Mouse (Mus musculus) liver, embryonic 16.5 days (tissue): Measurements from ENCODE around the gene Socs5. TPM values are rescaled to one million over a fixed set of nuclear protein-coding genes. Genes with fewer than 3 reads are reported as not detected.

Experiments used
- ATAC-seq: fragments of 200-750 bp; cut with Nextera tagmentation; 2 replicates; pipeline ENCODE4 v1.8.0; 2017; ENCODE audit warnings: low read depth, mild to moderate bottlenecking, moderate number of reproducible peaks, moderate library complexity
- H3K27ac ChIP-seq: fragments of 300-500 bp; sonication (generic); 2 replicates; pipeline ENCODE4 v1.5.1; 2014; ENCODE audit warnings: mild to moderate bottlenecking, low read length
- H3K27me3 ChIP-seq: fragments of 300-500 bp; sonication (generic); 2 replicates; pipeline ENCODE4 v1.6.1; 2014; ENCODE audit warnings: low read depth, low read length, mixed read lengths; ENCODE audit not compliant: control insufficient read depth, insufficient read depth
- H3K36me3 ChIP-seq: fragments of 300-500 bp; sonication (generic); 2 replicates; pipeline ENCODE4 v1.6.1; 2014; ENCODE audit warnings: mild to moderate bottlenecking; ENCODE audit not compliant: control insufficient read depth, insufficient read depth
- H3K4me1 ChIP-seq: fragments of 300-500 bp; sonication (generic); 2 replicates; pipeline ENCODE4 v1.6.1; 2014; ENCODE audit warnings: low read depth, low read length, mixed read lengths; ENCODE audit not compliant: control insufficient read depth
- H3K4me2 ChIP-seq: fragments of 300-500 bp; sonication (generic); 2 replicates; pipeline ENCODE4 v1.6.1; 2014; ENCODE audit warnings: low read depth, low read length, mixed read lengths
- H3K4me3 ChIP-seq: fragments of 300-500 bp; sonication (generic); 2 replicates; pipeline ENCODE4 v1.5.1; 2014; ENCODE audit warnings: low read depth, mild to moderate bottlenecking, low read length
- H3K9ac ChIP-seq: fragments of 300-500 bp; sonication (generic); 2 replicates; pipeline ENCODE4 v1.6.1; 2014; ENCODE audit warnings: low read depth, low read length
- H3K9me3 ChIP-seq: fragments of 300-500 bp; sonication (generic); replicated peaks from 2 replicates; pipeline ENCODE4 v1.6.1; 2016; ENCODE audit warnings: low read length; ENCODE audit not compliant: control insufficient read depth
- WGBS: fragments of 180-500 bp; shearing (Covaris S2); extraction: QIAGEN DNeasy Blood & Tissue Kit; methylation state at CpG from one replicate; pipeline ENCODE4 v1.1.7; 2014; ENCODE audit not compliant: insufficient replicate concordance; 5-methylcytosine and 5-hydroxymethylcytosine counted together
- polyA plus RNA-seq: library from polyadenylated mRNA; unstranded; fragments of >200 nt; fragmentation: Nextera tagmentation; extraction: Ambion mirVana; gene quantifications from 2 replicates; pipeline ENCODE4 v1.2.1, GENCODE M21; 2015

Socs5 gene
- polyA plus RNA-seq, 1 experiment from 2014 or later = 1.9 TPM

DNA sequence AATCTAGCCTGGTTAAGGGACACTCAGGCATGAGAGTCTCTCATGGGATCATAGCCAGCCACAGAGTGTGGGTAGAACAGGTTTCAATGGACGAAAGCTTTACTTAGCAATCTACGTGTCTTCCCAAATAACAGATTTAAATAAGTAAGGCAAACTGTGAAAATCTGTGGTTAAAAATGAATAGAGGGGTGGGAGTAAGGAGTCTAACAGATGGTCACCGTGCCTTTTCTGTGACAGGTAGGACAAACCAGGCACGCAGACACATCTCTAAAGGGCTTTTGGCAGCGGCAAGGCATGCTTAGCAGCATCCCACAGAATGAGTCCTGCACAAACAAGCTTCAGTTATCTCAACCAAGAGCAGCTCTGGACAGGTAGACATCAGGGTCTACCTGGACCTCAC is 59.9 kb downstream of the Socs5 start:
- Histone ChIP-seq H3K27me3 (no peaks in the 10 kb centered on the region), H3K4me3 (no peak overlapping the region), H3K9ac (no peak overlapping the region), H3K36me3 (no peaks in the 10 kb centered on the region), H3K4me1 (no peaks in the 10 kb centered on the region), H3K4me2 (no peak overlapping the region), H3K27ac (no peak overlapping the region), H3K9me3 (no peaks in the 10 kb centered on the region)
- WGBS = 80% methylated on average over 5 of the region's 5 CpGs
- no peak for ATAC-seq

DNA sequence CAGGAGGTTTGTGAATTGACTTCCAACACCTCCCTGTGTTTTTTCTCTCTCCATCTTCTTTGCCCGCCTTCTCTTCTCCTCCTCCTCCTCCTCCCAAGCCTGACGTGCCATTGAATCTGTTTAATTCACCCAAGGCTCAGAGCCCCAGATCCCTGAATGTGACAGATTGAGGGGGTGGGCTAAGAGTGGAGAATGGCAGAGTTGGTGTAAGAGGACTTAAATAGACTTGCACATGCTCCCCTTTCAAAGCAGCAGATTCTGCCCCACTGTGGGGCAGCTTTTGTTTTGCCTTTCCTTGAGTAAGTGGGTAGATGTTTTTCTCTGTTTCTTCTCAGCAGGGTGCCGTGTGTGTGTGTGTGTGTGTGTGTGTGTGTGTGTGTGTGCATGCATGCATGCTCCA is 61.6 kb downstream of the Socs5 start:
- Histone ChIP-seq H3K4me2 (no peak overlapping the region), H3K4me1 (no peaks in the 10 kb centered on the region), H3K36me3 (no peaks in the 10 kb centered on the region), H3K4me3 (no peak overlapping the region), H3K9ac (no peak overlapping the region), H3K9me3 (no peaks in the 10 kb centered on the region), H3K27ac (no peak overlapping the region), H3K27me3 (no peaks in the 10 kb centered on the region)
- WGBS = 43% methylated on average over 3 of the region's 3 CpGs
- ATAC-seq = no peak

DNA sequence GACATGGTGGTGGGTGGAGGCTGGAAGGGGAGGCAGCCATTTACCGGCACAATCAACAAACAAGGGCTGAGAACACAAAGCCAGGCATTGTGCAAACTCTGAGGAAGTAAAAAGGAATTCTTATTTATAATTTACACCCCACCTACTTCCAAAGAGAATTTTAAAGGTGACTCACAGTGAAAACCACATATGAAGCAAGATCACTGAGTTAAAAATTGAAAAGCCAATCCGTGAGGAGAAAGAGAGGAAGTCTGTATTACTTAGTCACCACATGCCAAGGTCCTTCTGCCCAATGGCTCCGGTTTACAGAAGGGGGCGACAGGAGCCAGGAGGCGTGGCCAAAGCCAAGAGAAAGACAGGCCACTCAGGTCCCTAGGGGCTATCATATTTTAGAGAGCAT is 62.9 kb downstream of the Socs5 start:
- H3K27ac ChIP-seq = no peak overlapping the region
- H3K4me3 ChIP-seq = no peak overlapping the region
- H3K27me3 ChIP-seq = no peaks in the 10 kb centered on the region
- H3K4me1 ChIP-seq = no peaks in the 10 kb centered on the region
- H3K9me3 ChIP-seq = no peaks in the 10 kb centered on the region
- no peak overlapping the region for H3K4me2 ChIP-seq
- whole genome bisulfite sequencing = 18% methylated on average over 5 of the region's 5 CpGs
- ATAC-seq = no peak
- H3K36me3 ChIP-seq = no peaks in the 10 kb centered on the region
- H3K9ac ChIP-seq = no peak overlapping the region

DNA sequence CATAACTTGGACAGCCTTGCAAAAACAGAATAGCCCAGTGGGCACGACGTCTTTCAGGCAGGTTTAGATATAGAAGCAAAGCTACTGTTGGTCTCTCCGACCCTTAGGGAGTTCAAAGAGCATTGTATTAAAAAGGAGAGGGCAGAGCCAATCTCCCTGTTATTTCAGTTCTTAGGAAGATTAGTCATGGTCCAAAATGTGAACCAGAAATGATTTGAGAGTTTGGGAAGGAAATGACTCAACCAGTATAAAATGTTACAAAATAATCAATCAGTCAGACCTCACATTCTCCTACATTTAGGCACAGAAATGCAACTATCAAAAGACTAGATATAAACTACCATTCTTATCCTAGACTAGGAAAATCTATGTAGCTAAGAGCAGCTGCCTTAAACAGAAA is 64.6 kb downstream of the Socs5 start:
- Histone ChIP-seq H3K36me3 (no peaks in the 10 kb centered on the region), H3K4me3 (no peak overlapping the region), H3K4me1 (no peaks in the 10 kb centered on the region), H3K9me3 (no peaks in the 10 kb centered on the region), H3K9ac (no peak overlapping the region), H3K27me3 (no peaks in the 10 kb centered on the region), H3K4me2 (no peak overlapping the region), H3K27ac (no peak overlapping the region)
- ATAC-seq = no peak
- WGBS = 47% methylated on average over 3 of the region's 3 CpGs

DNA sequence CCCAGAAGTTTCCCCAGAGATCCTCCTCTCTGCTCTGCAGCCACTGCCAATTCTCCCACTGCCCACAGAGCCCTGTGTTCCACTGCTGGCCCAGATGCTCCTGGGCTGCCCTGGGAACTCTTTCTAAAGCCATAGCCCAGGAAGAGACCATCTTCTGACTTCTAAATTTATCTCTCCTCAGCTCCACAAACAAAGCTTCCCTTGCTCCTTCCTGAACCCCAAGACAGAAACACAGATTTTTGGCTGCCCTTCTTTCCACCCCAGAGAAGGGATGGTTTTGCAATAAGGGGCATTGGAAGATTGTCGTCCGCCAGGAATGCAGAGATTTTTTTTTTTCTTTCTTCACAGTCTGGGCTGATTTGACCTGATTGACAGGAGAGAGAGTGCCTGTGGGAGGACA is 66.5 kb downstream of the Socs5 start:
- 74% methylated on average over 2 of the region's 2 CpGs for WGBS
- no peaks in the 10 kb centered on the region for H3K36me3 ChIP-seq
- no peak overlapping the region for H3K27ac ChIP-seq
- no peak for ATAC-seq
- H3K4me1 ChIP-seq = no peaks in the 10 kb centered on the region
- H3K4me3 ChIP-seq = no peak overlapping the region
- H3K9me3 ChIP-seq = no peaks in the 10 kb centered on the region
- H3K4me2 ChIP-seq = no peak overlapping the region
- no peak overlapping the region for H3K9ac ChIP-seq
- H3K27me3 ChIP-seq = no peaks in the 10 kb centered on the region

DNA sequence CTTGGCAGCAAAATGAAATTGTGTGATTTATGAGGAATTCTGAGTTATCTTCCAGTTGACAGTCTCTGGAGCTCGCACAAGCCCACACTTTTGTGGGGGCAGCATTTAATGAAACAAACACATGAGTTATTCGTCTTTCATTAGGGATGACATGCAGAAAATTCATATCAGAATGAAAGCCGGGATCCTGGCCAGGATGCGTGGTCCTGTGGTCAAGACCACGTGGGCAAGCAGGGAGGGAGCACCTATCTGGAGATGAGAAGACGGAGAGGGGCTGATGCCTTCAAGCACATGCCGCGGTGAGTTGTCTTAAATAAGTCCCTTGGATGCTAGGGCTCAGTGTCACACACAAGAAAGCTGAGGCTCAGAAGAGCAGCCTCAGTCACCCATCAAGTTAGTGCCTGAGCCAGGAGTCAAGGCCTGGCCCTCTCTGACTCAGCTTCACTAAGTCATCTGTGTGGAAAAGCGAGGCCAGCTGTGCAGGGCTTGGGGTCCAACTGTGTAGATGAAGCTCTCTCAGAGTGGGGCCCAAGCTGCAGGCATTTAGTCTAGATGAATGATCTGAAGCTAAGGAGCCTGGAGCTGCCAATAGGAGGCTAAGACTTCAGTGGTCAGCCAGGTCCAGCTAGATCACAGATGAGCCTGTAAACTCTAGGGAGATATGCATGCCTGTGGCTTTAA is 67.3 kb downstream of the Socs5 start:
- no peak for ATAC-seq
- Histone ChIP-seq H3K36me3 (no peaks in the 10 kb centered on the region), H3K9ac (no peak overlapping the region), H3K4me3 (no peak overlapping the region), H3K27me3 (no peaks in the 10 kb centered on the region), H3K4me2 (no peak overlapping the region), H3K27ac (no peak overlapping the region), H3K9me3 (no peaks in the 10 kb centered on the region), H3K4me1 (no peaks in the 10 kb centered on the region)
- WGBS = 59% methylated on average over 9 of the region's 9 CpGs

DNA sequence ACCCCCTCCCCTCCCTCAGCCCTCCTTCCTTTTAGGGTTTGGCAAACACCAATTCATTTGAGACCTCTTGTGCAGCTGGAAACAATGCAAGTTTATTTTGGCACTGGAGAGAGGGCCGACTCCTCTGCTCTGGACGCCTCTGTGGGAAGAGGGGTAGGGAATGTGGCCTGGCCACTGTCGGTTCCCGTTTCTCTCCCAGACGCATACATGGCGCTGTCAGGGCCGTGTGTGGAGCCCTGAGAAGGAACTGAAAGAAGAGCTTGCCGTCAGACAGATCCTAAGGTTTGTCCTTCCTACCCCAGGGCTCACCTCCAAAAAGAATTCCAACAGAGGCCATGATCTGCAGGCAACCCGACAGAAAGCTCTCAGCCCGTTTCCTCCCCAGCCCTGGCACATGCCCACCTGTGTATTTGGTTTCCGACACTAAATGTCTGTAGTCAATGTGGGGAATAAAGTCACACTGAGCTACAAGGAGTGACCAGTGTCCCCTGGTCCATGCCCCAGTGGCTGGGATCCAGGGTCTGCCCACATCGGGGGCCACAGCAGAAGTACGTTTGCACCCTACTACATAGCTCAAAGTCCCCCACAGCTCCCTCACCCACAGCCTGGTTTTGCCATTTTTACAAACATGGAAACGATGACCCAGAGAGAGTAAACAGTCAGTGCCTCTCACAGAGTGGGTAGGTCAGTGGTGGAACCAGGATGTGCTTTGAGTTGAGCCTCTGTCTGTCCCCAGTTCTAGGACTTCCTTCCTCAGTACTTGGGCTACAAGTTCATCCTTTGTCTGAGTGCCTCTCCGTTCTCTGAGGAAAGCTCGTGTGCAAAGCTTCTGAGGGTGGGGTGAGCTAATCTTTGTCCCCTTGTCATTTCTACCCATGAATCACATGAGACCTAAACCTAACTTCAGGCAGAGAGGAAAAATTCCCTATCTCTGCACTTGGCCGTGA is 68.9 kb downstream of the Socs5 start:
- H3K4me1 ChIP-seq = no peaks in the 10 kb centered on the region
- no peak for ATAC-seq
- H3K9me3 ChIP-seq = no peaks in the 10 kb centered on the region
- H3K27me3 ChIP-seq = no peaks in the 10 kb centered on the region
- WGBS = 55% methylated on average over 17 of the region's 17 CpGs
- no peaks in the 10 kb centered on the region for H3K36me3 ChIP-seq
- no peak overlapping the region for H3K9ac ChIP-seq
- H3K4me3 ChIP-seq = no peak overlapping the region
- H3K27ac ChIP-seq = no peak overlapping the region
- no peak overlapping the region for H3K4me2 ChIP-seq

DNA sequence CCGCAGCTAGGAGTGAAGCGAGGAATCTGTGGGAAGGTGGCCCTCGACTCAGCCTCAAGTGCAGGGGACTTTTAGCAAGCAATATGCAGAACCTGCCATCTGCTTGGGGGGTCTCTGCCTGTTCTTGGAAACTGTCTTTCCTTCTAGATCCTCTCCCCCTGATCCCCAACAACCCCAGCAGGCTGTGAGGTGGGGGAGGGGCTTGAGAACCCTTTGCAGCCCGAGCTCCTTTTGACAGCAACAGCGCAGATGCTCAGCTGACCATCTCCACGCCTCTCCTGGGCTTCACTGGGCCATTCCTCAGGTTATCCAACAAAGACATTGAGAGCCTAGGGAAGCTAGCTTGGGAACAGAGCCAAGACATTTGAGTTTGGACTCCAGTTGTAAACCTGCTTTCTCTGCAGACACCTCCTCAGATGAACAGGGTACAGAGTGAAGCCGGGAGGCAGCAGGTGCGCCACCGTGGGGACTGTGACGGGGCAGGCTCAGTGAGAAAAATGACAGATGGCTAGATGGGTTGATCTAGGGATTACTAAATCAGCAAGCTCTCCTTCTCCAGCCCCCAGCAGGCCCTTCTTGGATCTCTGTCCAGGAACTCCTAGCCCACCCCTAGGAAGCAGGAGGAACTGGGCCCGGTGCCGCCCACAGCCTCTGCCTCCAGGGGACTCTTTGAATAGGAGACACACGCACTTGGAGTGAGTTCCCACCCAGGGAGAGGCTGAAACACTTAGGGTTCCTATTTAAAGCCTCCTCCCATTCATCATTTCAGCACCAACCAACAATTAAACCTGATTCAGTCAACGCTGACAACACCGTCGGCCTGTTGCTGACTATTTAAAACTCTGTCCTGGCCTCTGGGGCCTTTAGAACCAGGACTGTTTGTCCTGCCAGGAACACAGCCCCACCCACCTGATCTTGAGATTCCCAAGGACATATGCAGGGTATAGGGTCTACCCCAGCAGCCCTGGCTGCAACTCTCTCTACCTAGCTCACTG is 71.4 kb downstream of the Socs5 start:
- no peak overlapping the region for H3K27ac ChIP-seq
- ATAC-seq = no peak

More for the DNA sequence above, 71.4 kb downstream of the Socs5 start:
- Histone ChIP-seq H3K4me3 (no peak overlapping the region), H3K4me2 (no peak overlapping the region), H3K9ac (no peak overlapping the region), H3K27me3 (no peaks in the 10 kb centered on the region), H3K9me3 (no peaks in the 10 kb centered on the region), H3K4me1 (no peaks in the 10 kb centered on the region), H3K36me3 (no peaks in the 10 kb centered on the region)
- WGBS = 62% methylated on average over 16 of the region's 16 CpGs
